Mouse (Mus musculus) thymus, adult 2 months (tissue): ENCODE data around the gene Ctns.

ENCODE experiments used
- CTCF ChIP-seq: fragments of 200-500 bp; IDR thresholded peaks from 2 replicates; pipeline ENCODE4 v1.5.1; 2012; ENCODE audit warnings: mild to moderate bottlenecking, control low read depth, low read length, moderate library complexity, borderline replicate concordance; ENCODE audit not compliant: control insufficient read depth, poor library complexity, insufficient read depth; ENCODE audit errors: extremely low read depth
- POLR2A ChIP-seq: fragments of 200-500 bp; IDR thresholded peaks from 2 replicates; pipeline ENCODE4 v1.6.1; 2012; ENCODE audit warnings: mild to moderate bottlenecking, low read length, control low read depth, moderate library complexity; ENCODE audit not compliant: control insufficient read depth, poor library complexity, insufficient read depth; ENCODE audit errors: extremely low read depth

- no peak for TF ChIP-seq CTCF
- no peak for TF ChIP-seq POLR2A
Observed at GRCm38 (mm10) chr11:73233992-73234391, 35.1 kb upstream of the Ctns start, which contains the start of gene Trpv1.
